Mouse (Mus musculus) CH12.LX (cell line): ENCODE measurements around the gene Coq10b. TPM values are rescaled to one million over a fixed set of nuclear protein-coding genes. Genes with fewer than 3 reads are reported as not detected.

Experiments used
- DNase-seq: peaks from one replicate; pipeline ENCODE4 v3.0.0-alpha.2; 2013; ENCODE audit errors: extremely low read depth
- H3K27ac ChIP-seq: 2 replicates; pipeline ENCODE4 v1.5.1; 2012; ENCODE audit warnings: low read depth, mild to moderate bottlenecking, control low read depth, moderate library complexity; ENCODE audit not compliant: insufficient read depth
- H3K27me3 ChIP-seq: replicated peaks from 2 replicates; pipeline ENCODE3; 2012; ENCODE audit warnings: inconsistent platforms
- H3K36me3 ChIP-seq, 2 experiments: replicated peaks in 1 of 2; 2 replicates each; pipeline versions ENCODE3 to v1.6.1; 2012; ENCODE audit warnings: inconsistent platforms in 1 of 2, low read length in 1 of 2, mild to moderate bottlenecking in 1 of 2, mixed read lengths in 1 of 2, moderate library complexity in 1 of 2; ENCODE audit not compliant: control insufficient read depth in 1 of 2, insufficient read depth in 1 of 2
- H3K4me1 ChIP-seq, 2 experiments: 2 replicates each; pipeline ENCODE4 v1.6.1; 2012; ENCODE audit warnings: inconsistent platforms in 1 of 2, moderate library complexity in 1 of 2; ENCODE audit not compliant: insufficient read depth in 2 of 2, control insufficient read depth in 1 of 2
- H3K4me2 ChIP-seq: 2 replicates; pipeline ENCODE4 v1.6.1; 2012; ENCODE audit warnings: low read depth, mild to moderate bottlenecking, control low read depth; ENCODE audit not compliant: poor library complexity, insufficient read depth, severe bottlenecking
- H3K4me3 ChIP-seq, 3 experiments: fragments of 150-350 bp in 1 of 3; sonication (generic) in 1 of 3; replicated peaks in 1 of 3; 2 replicates each; pipeline versions ENCODE3 to v1.5.1; 2011 to 2012; ENCODE audit warnings: low read depth in 2 of 3, low read length in 2 of 3, mild to moderate bottlenecking in 2 of 3, moderate library complexity in 2 of 3, control low read depth in 1 of 3, improper control_type of control experiment in 1 of 3, inconsistent platforms in 1 of 3, mixed read lengths in 1 of 3; ENCODE audit not compliant: poor library complexity in 1 of 3
- H3K79me2 ChIP-seq: replicated peaks from 2 replicates; pipeline ENCODE4 v1.6.1; 2012; ENCODE audit warnings: mild to moderate bottlenecking, moderate library complexity; ENCODE audit not compliant: control insufficient read depth, poor library complexity, insufficient read depth, severe bottlenecking; ENCODE audit errors: extremely low read depth
- H3K9ac ChIP-seq: 2 replicates; pipeline ENCODE4 v1.6.1; 2012; ENCODE audit warnings: low read depth, mild to moderate bottlenecking, control low read depth, moderate library complexity; ENCODE audit not compliant: insufficient read depth
- H3K9me3 ChIP-seq: replicated peaks from 2 replicates; pipeline ENCODE3; 2012; ENCODE audit warnings: low read length, inconsistent platforms, mixed read lengths
- BHLHE40 ChIP-seq: IDR thresholded peaks from 2 replicates; pipeline ENCODE4 v1.6.1; 2011; ENCODE audit warnings: mild to moderate bottlenecking, low read depth, low read length, improper control_type of control experiment
- CHD2 ChIP-seq: IDR thresholded peaks from 2 replicates; pipeline ENCODE4 v1.6.1; 2011; ENCODE audit warnings: low read length, improper control_type of control experiment
- CTCF ChIP-seq, 2 experiments: IDR thresholded peaks in 1 of 2; conservative IDR thresholded peaks in 1 of 2; 2 replicates each; pipeline ENCODE4 v1.5.1; 2011 to 2012; ENCODE audit warnings: low read depth in 2 of 2, low read length in 2 of 2, improper control_type of control experiment in 1 of 2, inconsistent platforms in 1 of 2, mild to moderate bottlenecking in 1 of 2, moderate library complexity in 1 of 2
- E2F4 ChIP-seq: IDR thresholded peaks from 2 replicates; pipeline ENCODE4 v1.6.1; 2011; ENCODE audit warnings: low read depth, low read length, improper control_type of control experiment; ENCODE audit not compliant: insufficient replicate concordance
- ELF1 ChIP-seq: IDR thresholded peaks from 2 replicates; pipeline ENCODE4 v1.6.1; 2014; ENCODE audit warnings: low read depth, mild to moderate bottlenecking, inconsistent platforms, low read length, improper control_type of control experiment
- ETS1 ChIP-seq: conservative IDR thresholded peaks from 2 replicates; pipeline ENCODE4 v1.6.1; 2012; ENCODE audit warnings: low read depth, mild to moderate bottlenecking, inconsistent platforms, low read length, improper control_type of control experiment, moderate library complexity
- GABPA ChIP-seq: IDR thresholded peaks from 2 replicates; pipeline ENCODE4 v1.6.1; 2012; ENCODE audit warnings: low read depth, low read length, improper control_type of control experiment, inconsistent platforms; ENCODE audit not compliant: insufficient replicate concordance
- HCFC1 ChIP-seq: IDR thresholded peaks from 2 replicates; pipeline ENCODE4 v1.6.1; 2012; ENCODE audit warnings: low read depth, mild to moderate bottlenecking, inconsistent platforms, low read length, improper control_type of control experiment
- IRF4 ChIP-seq: IDR thresholded peaks from 2 replicates; pipeline ENCODE4 v1.6.1; 2014; ENCODE audit warnings: low read depth, mild to moderate bottlenecking, inconsistent platforms, low read length, improper control_type of control experiment
- JUN ChIP-seq: IDR thresholded peaks from 2 replicates; pipeline ENCODE4 v1.6.1; 2011; ENCODE audit warnings: low read depth, mild to moderate bottlenecking, low read length, improper control_type of control experiment, moderate library complexity; ENCODE audit not compliant: insufficient read depth
- JUND ChIP-seq: conservative IDR thresholded peaks from 2 replicates; pipeline ENCODE4 v1.6.1; 2011; ENCODE audit warnings: low read depth, low read length, improper control_type of control experiment
- MAX ChIP-seq: IDR thresholded peaks from 2 replicates; pipeline ENCODE4 v1.6.1; 2011; ENCODE audit warnings: low read length, improper control_type of control experiment
- MEF2A ChIP-seq: IDR thresholded peaks from 2 replicates; pipeline ENCODE4 v1.6.1; 2014; ENCODE audit warnings: low read depth, mild to moderate bottlenecking, inconsistent platforms, low read length, improper control_type of control experiment, borderline replicate concordance
- MXI1 ChIP-seq: IDR thresholded peaks from 2 replicates; pipeline ENCODE4 v1.6.1; 2011; ENCODE audit warnings: mild to moderate bottlenecking, low read depth, low read length, improper control_type of control experiment
- NELFE ChIP-seq: IDR thresholded peaks from 2 replicates; pipeline ENCODE4 v1.6.1; 2011; ENCODE audit warnings: low read depth, low read length, improper control_type of control experiment
- PAX5 ChIP-seq: IDR thresholded peaks from 2 replicates; pipeline ENCODE4 v1.6.1; 2012; ENCODE audit warnings: low read length, inconsistent platforms, mixed read lengths
- POLR2A ChIP-seq: IDR thresholded peaks from 2 replicates; pipeline ENCODE4 v1.6.1; 2011; ENCODE audit warnings: low read depth, mild to moderate bottlenecking, improper control_type of control experiment, low read length
- POLR2AphosphoS2 ChIP-seq: IDR thresholded peaks from 2 replicates; pipeline ENCODE4 v1.6.1; 2011; ENCODE audit warnings: low read depth, low read length, improper control_type of control experiment
- SMC3 ChIP-seq: IDR thresholded peaks from 2 replicates; pipeline ENCODE4 v1.6.1; 2011; ENCODE audit warnings: low read depth, low read length, improper control_type of control experiment
- TCF12 ChIP-seq: IDR thresholded peaks from 2 replicates; pipeline ENCODE4 v1.6.1; 2014; ENCODE audit warnings: low read depth, mild to moderate bottlenecking, inconsistent platforms, low read length, improper control_type of control experiment
- UBTF ChIP-seq: IDR thresholded peaks from 2 replicates; pipeline ENCODE4 v1.6.1; 2012; ENCODE audit warnings: low read depth, mild to moderate bottlenecking, inconsistent platforms, low read length, improper control_type of control experiment, moderate library complexity
- USF1 ChIP-seq: IDR thresholded peaks from 2 replicates; pipeline ENCODE4 v1.6.1; 2014; ENCODE audit warnings: low read depth, mild to moderate bottlenecking, inconsistent platforms, low read length, improper control_type of control experiment
- ZC3H11A ChIP-seq: IDR thresholded peaks from 2 replicates; pipeline ENCODE4 v1.6.1; 2012; ENCODE audit warnings: low read depth, mild to moderate bottlenecking, inconsistent platforms, low read length, improper control_type of control experiment
- ZKSCAN1 ChIP-seq: IDR thresholded peaks from 2 replicates; pipeline ENCODE4 v1.6.1; 2012; ENCODE audit warnings: low read depth, inconsistent platforms, low read length, improper control_type of control experiment, borderline replicate concordance
- dilution Hi-C: fragments of 300-500 bp; cut with MboI; formaldehyde crosslinking; loops from 2 replicates; pipeline ENCODE4 v1.14.3; 2020; ENCODE audit warnings: low sequenced_read_pairs; ENCODE audit not compliant: extremely low pct_unique_long_range_greater_than_20kb, extremely low pct_ligation_motif_present
- in situ Hi-C: fragments of 300-500 bp; cut with MboI; formaldehyde crosslinking; loops from 3 replicates; pipeline ENCODE4 v1.14.3; 2019; ENCODE audit warnings: low sequenced_read_pairs, low pct_ligation_motif_present, low pct_unique_long_range_greater_than_20kb, mixed read lengths
- polyA plus RNA-seq: library from polyadenylated mRNA; unstranded; fragments of >175 nt; gene quantifications from 2 replicates; pipeline ENCODE4 v1.2.1, GENCODE M21; 2012; ENCODE audit warnings: low read depth; ENCODE audit not compliant: insufficient read length
- total RNA-seq, 2 experiments: library from RNA; depleted of rRNA; stranded (reverse); fragments of 300-350 nt in 1 of 2; fragments of >200 nt in 1 of 2; gene quantifications; 2 replicates each; pipeline ENCODE4 v1.2.3; 2012 to 2014

The Coq10b gene
- total and polyA plus RNA-seq, 3 experiments, result 3.0 to 14.4 (median 7.0) TPM

GRCm38 (mm10) chr1:55039944-55040343 lies 12.6 kb upstream of the Coq10b start:
- H3K9me3 ChIP-seq, result peaks cover 25% of the 10 kb centered on the region
- TF ChIP-seq ETS1, result no peak
- no peak for TF ChIP-seq UBTF
- TF ChIP-seq BHLHE40, result no peak
- TF ChIP-seq TCF12, result no peak
- TF ChIP-seq USF1, result no peak
- no peak for TF ChIP-seq E2F4
- TF ChIP-seq POLR2AphosphoS2, result no peak
- TF ChIP-seq CTCF (conservative IDR thresholded peaks at IDR 0.05 in 1 of 2, IDR thresholded peaks at IDR 0.05 in 1 of 2; ENCODE audit: low read depth in 2 of 2, low read length in 2 of 2), result no peak
- TF ChIP-seq MAX, result no peak
- TF ChIP-seq HCFC1, result no peak
- no peak for TF ChIP-seq ZKSCAN1
- no peak for TF ChIP-seq PAX5
- TF ChIP-seq IRF4, result no peak
- no peak for TF ChIP-seq POLR2A
- TF ChIP-seq SMC3, result no peak
- no peak for TF ChIP-seq ZC3H11A
- no peak for TF ChIP-seq MXI1
- no peak for TF ChIP-seq NELFE
- no peak for TF ChIP-seq JUND
- H3K79me2 ChIP-seq, result no peaks in the 10 kb centered on the region
- H3K9ac ChIP-seq, result no peak overlapping the region
- no peak overlapping the region for H3K4me2 ChIP-seq
- no peaks in the 10 kb centered on the region for H3K36me3 ChIP-seq
- no peak overlapping the region for H3K27ac ChIP-seq
- dilution Hi-C loops, result no loop called here
- H3K4me3 ChIP-seq, result no peak overlapping the region
- H3K27me3 ChIP-seq, result no peaks in the 10 kb centered on the region
- DNase-seq, result no peak
- H3K4me1 ChIP-seq, result peaks cover 0 to 4% of the 10 kb centered on the region in 2 experiments; a peak in 1 of 4 replicates
- in situ Hi-C loops, result no loop called here

- no peaks in the 10 kb centered on the region for H3K79me2 ChIP-seq
- peaks cover 4% of the 10 kb centered on the region in 2 experiments; a peak in 1 of 4 replicates for H3K4me1 ChIP-seq
- H3K27me3 ChIP-seq, result no peaks in the 10 kb centered on the region
- H3K4me2 ChIP-seq, result no peak overlapping the region
- TF ChIP-seq POLR2AphosphoS2, result no peak
- TF ChIP-seq MAX, result no peak
- TF ChIP-seq ZKSCAN1, result no peak
- TF ChIP-seq NELFE, result no peak
- no peak for TF ChIP-seq ELF1
- no peak for TF ChIP-seq TCF12
- no peak for TF ChIP-seq MEF2A
- no peak for TF ChIP-seq CHD2
- TF ChIP-seq GABPA, result no peak
- TF ChIP-seq JUN, result no peak
- no peak overlapping the region for H3K9ac ChIP-seq
- dilution Hi-C loops, result no loop called here
- in situ Hi-C loops, result no loop called here
- no peak overlapping the region for H3K4me3 ChIP-seq
- DNase-seq, result no peak
- H3K27ac ChIP-seq, result no peak overlapping the region
- peaks cover 25% of the 10 kb centered on the region for H3K9me3 ChIP-seq
- no peaks in the 10 kb centered on the region for H3K36me3 ChIP-seq
Observed at GRCm38 (mm10) chr1:55041691-55042090, 10.9 kb upstream of the Coq10b start.
